10 mouse cellular contexts compared by ENCODE assay signal in genomic region chr6:52178918-52179665, GRCm38 (mm10). TPM values are rescaled to one million over a fixed set of nuclear protein-coding genes. Genes with fewer than 3 reads are reported as not detected.
DNase-seq lines count a peak whose midpoint lies in the region; ATAC-seq and TF ChIP-seq lines count a peak whose summit lies in the region.
"Had no signal": no experiment of that assay in that cellular context is flagged by ENCODE, and none has a peak within 500 bp of the region (broad histone marks: within the 10 kb centered on the region; RNA-seq: fewer than 3 reads in every experiment).

No protein-coding gene starts in this region.

- H3K9me3 ChIP-seq in hindbrain, postnatal 0 days (ENCODE audit: low read length) = no peaks in the 10 kb centered on the region
- no peaks in the 10 kb centered on the region for H3K9me3 ChIP-seq in liver, postnatal 0 days (ENCODE audit: low read length)
- H3K9me3 ChIP-seq in midbrain, embryonic 14.5 days (ENCODE audit: control insufficient read depth, low read length) = no peaks in the 10 kb centered on the region

- no peak for ATAC-seq in hindbrain, postnatal 0 days
- ATAC-seq in liver, postnatal 0 days = no peak
- no peak for ATAC-seq in midbrain, embryonic 14.5 days (ENCODE audit: low FRiP score, low TSS enrichment)

- TF ChIP-seq POLR2A in heart, adult 2 months (IDR thresholded peaks at IDR 0.05; ENCODE audit: insufficient read depth, low read depth, low read length) = no peak

- intact Hi-C loops in heart, adult 2 months (cut with DNase I) = no loop called here

- H3K4me1 ChIP-seq in heart, adult 2 months (ENCODE audit: control insufficient read depth, insufficient read depth, low read length) = no peaks in the 10 kb centered on the region
- H3K4me1 ChIP-seq in hindbrain, postnatal 0 days (ENCODE audit: insufficient read depth, low read length) = no peaks in the 10 kb centered on the region
- H3K4me1 ChIP-seq in liver, postnatal 0 days (ENCODE audit: insufficient read depth) = peaks cover 8% of the 10 kb centered on the region; the same call in 1 of the 2 replicates
- no peaks in the 10 kb centered on the region for H3K4me1 ChIP-seq in midbrain, embryonic 14.5 days (ENCODE audit: control insufficient read depth, insufficient read depth, low read length)

- no peak for TF ChIP-seq CTCF in heart, adult 2 months (IDR thresholded peaks at IDR 0.05)
- TF ChIP-seq CTCF in hindbrain, postnatal 0 days (IDR thresholded peaks at IDR 0.05; ENCODE audit: low read depth) = no peak
- no peak for TF ChIP-seq CTCF in liver, postnatal 0 days (IDR thresholded peaks at IDR 0.05; ENCODE audit: low read depth)

- H3K36me3 ChIP-seq in heart, adult 2 months (ENCODE audit: control insufficient read depth, insufficient read depth, low read length) = no peaks in the 10 kb centered on the region
- H3K36me3 ChIP-seq in hindbrain, postnatal 0 days (ENCODE audit: insufficient read depth, low read length) = no peaks in the 10 kb centered on the region
- H3K36me3 ChIP-seq in liver, postnatal 0 days (replicated peaks; ENCODE audit: insufficient read depth, low read length) = no peaks in the 10 kb centered on the region
- H3K36me3 ChIP-seq in midbrain, embryonic 14.5 days (ENCODE audit: control insufficient read depth, insufficient read depth, low read length) = no peaks in the 10 kb centered on the region

- H3K27me3 ChIP-seq in heart, adult 2 months (ENCODE audit: control insufficient read depth, insufficient read depth, low read length) = peaks cover 12% of the 10 kb centered on the region
- H3K27me3 ChIP-seq in hindbrain, postnatal 0 days (ENCODE audit: insufficient read depth, low read length) = peaks cover 77% of the 10 kb centered on the region
- H3K27me3 ChIP-seq in liver, postnatal 0 days (ENCODE audit: insufficient read depth, low read length) = peaks cover 58% of the 10 kb centered on the region
- H3K27me3 ChIP-seq in midbrain, embryonic 14.5 days (ENCODE audit: control insufficient read depth, insufficient read depth, low read length) = peaks cover 99% of the 10 kb centered on the region

- H3K4me2 ChIP-seq in hindbrain, postnatal 0 days (ENCODE audit: low read depth, low read length) = peak overlapping the region; percentile 58
- H3K4me2 ChIP-seq in liver, postnatal 0 days (ENCODE audit: low read depth, low read length) = peak overlapping the region; percentile 35; the same call in 1 of the 2 replicates
- no peak overlapping the region for H3K4me2 ChIP-seq in midbrain, embryonic 14.5 days (ENCODE audit: low read length)

- no peak overlapping the region for H3K4me3 ChIP-seq in heart, adult 2 months
- H3K4me3 ChIP-seq in hindbrain, postnatal 0 days (ENCODE audit: low read length) = peak overlapping the region; percentile 41
- no peak overlapping the region for H3K4me3 ChIP-seq in liver, postnatal 0 days (ENCODE audit: low read depth, low read length)
- H3K4me3 ChIP-seq in midbrain, embryonic 14.5 days (replicated peaks; ENCODE audit: low read depth, low read length) = no peak overlapping the region

- H3K79me2 ChIP-seq in heart, adult 2 months (replicated peaks; ENCODE audit: control insufficient read depth, insufficient read depth, low read length) = no peaks in the 10 kb centered on the region

- DNase-seq in heart, adult 2 months = no peak
- no peak for DNase-seq in heart, adult 8-10 months (ENCODE audit: low spot score)
- DNase-seq in embryo, embryonic 11 days = peak; percentile 43
- no peak for DNase-seq in hindbrain, postnatal 0 days (ENCODE audit: low spot score)
- DNase-seq in liver, postnatal 0 days = no peak
- DNase-seq in left cerebral cortex, adult 9 months (ENCODE audit: low spot score in 2 of 2) = no peak
- no peak for DNase-seq in cerebellum, adult 9-10 months
- no peak for DNase-seq in midbrain, embryonic 14.5 days
- DNase-seq: gastrocnemius, postnatal 36 days had no signal

- WGBS in heart, adult 2 months = 13% methylated on average over 4 of the region's 4 CpGs
- 1% methylated on average over 4 of the region's 4 CpGs for WGBS in hindbrain, postnatal 0 days
- 42% methylated on average over 4 of the region's 4 CpGs for WGBS in liver, postnatal 0 days (ENCODE audit: insufficient replicate concordance)
- WGBS in midbrain, embryonic 14.5 days = 1% methylated on average over 4 of the region's 4 CpGs

- H3K27ac ChIP-seq in heart, adult 2 months = peak overlapping the region; percentile 26
- H3K27ac ChIP-seq in hindbrain, postnatal 0 days = peak overlapping the region; percentile 92
- H3K27ac ChIP-seq in liver, postnatal 0 days (ENCODE audit: low read depth) = no peak overlapping the region
- no peak overlapping the region for H3K27ac ChIP-seq in midbrain, embryonic 14.5 days (replicated peaks; ENCODE audit: low read depth, low read length)

- no peak for TF ChIP-seq EP300 in heart, adult 2 months (IDR thresholded peaks at IDR 0.05; ENCODE audit: insufficient read depth, low read depth, low read length)
- no peak for TF ChIP-seq EP300 in liver, postnatal 0 days (IDR thresholded peaks at IDR 0.05; ENCODE audit: low read depth)

- no peak overlapping the region for H3K9ac ChIP-seq in heart, adult 2 months (ENCODE audit: low read depth, low read length)
- H3K9ac ChIP-seq in hindbrain, postnatal 0 days (replicated peaks; ENCODE audit: low read length) = peak overlapping the region; percentile 60
- H3K9ac ChIP-seq in liver, postnatal 0 days (replicated peaks) = no peak overlapping the region
- H3K9ac ChIP-seq in midbrain, embryonic 14.5 days (replicated peaks; ENCODE audit: low read length) = no peak overlapping the region

RNA-seq across cellular contexts. Expression of gene 5730596B20Rik, which starts 1.8 kb away (rescaled TPM):
- total RNA-seq in heart, adult 2 months (2021) = not detected
- not detected in 2 replicates for polyA plus RNA-seq in heart, adult 2 months (2012; rRNA removed)
- under 1 TPM in 1 of 4 experiments, not detected in 3; 0.06 TPM for total RNA-seq in heart, adult 8-10 months (2022)
- total RNA-seq in hindbrain, postnatal 0 days (2014; rRNA removed) = 1.1 and 1.2 TPM in 2 replicates
- 1.3 and 1.5 TPM in 2 replicates for polyA plus RNA-seq in hindbrain, postnatal 0 days (2015; fragmentation: Nextera tagmentation; extraction: Ambion mirVana)
- not detected in 2 replicates for polyA plus RNA-seq in liver, postnatal 0 days (2015; fragmentation: Nextera tagmentation; extraction: Ambion mirVana)
- polyA plus RNA-seq in midbrain, embryonic 14.5 days (2014; fragmentation: Nextera tagmentation; extraction: Ambion mirVana) = not detected in 2 replicates
- total RNA-seq: gastrocnemius, postnatal 36 days had no signal
- polyA plus RNA-seq: spleen, adult 2 months had no signal

RNA-seq across cellular contexts. Expression of gene Hoxa4, which starts 12.5 kb away (rescaled TPM):
- under 1 TPM; 0.14 to 0.34 TPM for total RNA-seq in heart, adult 2 months (2021)
- polyA plus RNA-seq in heart, adult 2 months (2012; rRNA removed) = 0.76 and 0.84 TPM in 2 replicates
- under 1 TPM; 0.31 to 0.49 (median 0.38) TPM for total RNA-seq in heart, adult 8-10 months (2022)
- 4.8 and 7.3 TPM in 2 replicates for total RNA-seq in hindbrain, postnatal 0 days (2014; rRNA removed)
- polyA plus RNA-seq in hindbrain, postnatal 0 days (2015; fragmentation: Nextera tagmentation; extraction: Ambion mirVana) = 10.5 and 12.0 TPM in 2 replicates
- 0.13 and 0.30 TPM in 2 replicates for polyA plus RNA-seq in liver, postnatal 0 days (2015; fragmentation: Nextera tagmentation; extraction: Ambion mirVana)
- polyA plus RNA-seq in midbrain, embryonic 14.5 days (2014; fragmentation: Nextera tagmentation; extraction: Ambion mirVana) = not detected in 2 replicates

RNA-seq across cellular contexts. Expression of gene Hoxa2, which starts 14.5 kb away (rescaled TPM):
- total RNA-seq in heart, adult 2 months (2021) = under 1 TPM; 0.11 to 0.21 TPM
- 0.84 TPM in 1 of 2 replicates, not detected in the other for polyA plus RNA-seq in heart, adult 2 months (2012; rRNA removed)
- total RNA-seq in heart, adult 8-10 months (2022) = under 1 TPM in 3 of 4 experiments, not detected in 1; 0.20 to 0.34 (median 0.22) TPM
- total RNA-seq in hindbrain, postnatal 0 days (2014; rRNA removed) = 20.3 and 24.3 TPM in 2 replicates
- 16.3 and 16.5 TPM in 2 replicates for polyA plus RNA-seq in hindbrain, postnatal 0 days (2015; fragmentation: Nextera tagmentation; extraction: Ambion mirVana)
- polyA plus RNA-seq in liver, postnatal 0 days (2015; fragmentation: Nextera tagmentation; extraction: Ambion mirVana) = 0.39 and 0.63 TPM in 2 replicates
- 0.12 and 0.20 TPM in 2 replicates for polyA plus RNA-seq in midbrain, embryonic 14.5 days (2014; fragmentation: Nextera tagmentation; extraction: Ambion mirVana)

RNA-seq across cellular contexts. Expression of gene Hoxa1, which starts 21.0 kb away (rescaled TPM):
- under 1 TPM in 1 of 2 experiments, not detected in 1; 0.20 TPM for total RNA-seq in heart, adult 2 months (2021)
- polyA plus RNA-seq in heart, adult 2 months (2012; rRNA removed) = 0.32 and 0.43 TPM in 2 replicates
- under 1 TPM in 2 of 4 experiments, not detected in 2; 0.16 to 0.19 TPM for total RNA-seq in heart, adult 8-10 months (2022)
- 1.1 and 3.7 TPM in 2 replicates for total RNA-seq in hindbrain, postnatal 0 days (2014; rRNA removed)
- 1.1 and 1.2 TPM in 2 replicates for polyA plus RNA-seq in hindbrain, postnatal 0 days (2015; fragmentation: Nextera tagmentation; extraction: Ambion mirVana)
- 0.11 and 0.16 TPM in 2 replicates for polyA plus RNA-seq in liver, postnatal 0 days (2015; fragmentation: Nextera tagmentation; extraction: Ambion mirVana)
- 0.26 and 0.61 TPM in 2 replicates for polyA plus RNA-seq in midbrain, embryonic 14.5 days (2014; fragmentation: Nextera tagmentation; extraction: Ambion mirVana)

RNA-seq across cellular contexts. Expression of gene Hoxa5, which starts 25.3 kb away (rescaled TPM):
- total RNA-seq in heart, adult 2 months (2021) = under 1 TPM; 0.26 to 0.45 TPM
- 0.94 and 0.96 TPM in 2 replicates for polyA plus RNA-seq in heart, adult 2 months (2012; rRNA removed)
- total RNA-seq in heart, adult 8-10 months (2022) = under 1 TPM; 0.41 to 0.69 (median 0.57) TPM
- total RNA-seq in hindbrain, postnatal 0 days (2014; rRNA removed) = 99.2 and 108 TPM in 2 replicates
- polyA plus RNA-seq in hindbrain, postnatal 0 days (2015; fragmentation: Nextera tagmentation; extraction: Ambion mirVana) = 81.7 and 89.4 TPM in 2 replicates
- 0.58 and 0.73 TPM in 2 replicates for polyA plus RNA-seq in liver, postnatal 0 days (2015; fragmentation: Nextera tagmentation; extraction: Ambion mirVana)
- not detected in 2 replicates for polyA plus RNA-seq in midbrain, embryonic 14.5 days (2014; fragmentation: Nextera tagmentation; extraction: Ambion mirVana)

Comparison
In these comparisons a context has a peak if more than half of its experiments do, and no peak if none do; other contexts are left out.
1. H3K27ac ChIP-seq: peak in heart, adult 2 months (single experiment) and hindbrain, postnatal 0 days (single experiment); none in liver, postnatal 0 days (single experiment) and midbrain, embryonic 14.5 days (single experiment).